In the genomic region with DNA sequence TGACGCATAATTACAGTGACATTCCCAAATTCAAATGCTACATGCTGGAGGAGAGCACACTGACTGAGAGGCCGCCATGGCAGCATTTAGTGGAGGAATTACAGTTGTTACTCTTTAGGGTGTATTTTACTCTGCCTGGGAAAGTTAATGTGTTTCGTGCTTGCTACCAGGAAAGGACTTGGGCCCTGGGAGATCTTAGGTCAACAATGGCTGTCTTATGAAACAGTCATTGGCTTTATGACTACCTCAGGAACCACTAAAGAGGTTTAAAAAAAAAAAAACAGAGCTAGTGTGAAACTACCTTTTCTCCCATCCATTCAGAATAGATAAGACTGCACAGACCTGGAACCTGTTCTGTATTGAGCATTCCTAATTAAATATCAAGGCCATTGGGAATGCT, we compare ENCODE assay signal across 25 mouse cellular contexts.
DNase-seq lines count a peak whose midpoint lies in the region; ATAC-seq and TF ChIP-seq lines count a peak whose summit lies in the region.
"Had no signal": no experiment of that assay in that cellular context is flagged by ENCODE, and none has a peak within 500 bp of the region (broad histone marks: within the 10 kb centered on the region; RNA-seq: fewer than 3 reads in every experiment).

No protein-coding gene starts in this region.

- no peak for ATAC-seq in midbrain, embryonic 14.5 days (ENCODE audit: low FRiP score, low TSS enrichment)
- ATAC-seq in midbrain, embryonic 15.5 days (replicated peaks), result no peak
- ATAC-seq in neural tube, embryonic 15.5 days (ENCODE audit: low FRiP score), result peak; percentile 43; the same call in 1 of the 2 replicates
- ATAC-seq: CD4-positive, CD25-positive, alpha-beta regulatory T cell, adult 4 months had no signal

- H3K9ac ChIP-seq in midbrain, embryonic 14.5 days (replicated peaks; ENCODE audit: low read length), result no peak overlapping the region
- no peak overlapping the region for H3K9ac ChIP-seq in midbrain, embryonic 15.5 days
- no peak overlapping the region for H3K9ac ChIP-seq in neural tube, embryonic 15.5 days (replicated peaks)
- H3K9ac ChIP-seq: embryonic facial prominence, embryonic 15.5 days; forebrain, embryonic 15.5 days; heart, embryonic 15.5 days; hindbrain, embryonic 12.5 days had no signal

- H3K4me3 ChIP-seq in layer of hippocampus, adult 2 months, result no peak overlapping the region
- no peak overlapping the region for H3K4me3 ChIP-seq in midbrain, embryonic 14.5 days (replicated peaks; ENCODE audit: low read depth, low read length)
- H3K4me3 ChIP-seq in midbrain, embryonic 15.5 days, result no peak overlapping the region
- H3K4me3 ChIP-seq in neural tube, embryonic 15.5 days (replicated peaks), result no peak overlapping the region
- H3K4me3 ChIP-seq: embryonic facial prominence, embryonic 15.5 days; erythroblast, embryonic 14.5 days; forebrain, embryonic 10.5 days; forebrain, embryonic 15.5 days; heart, embryonic 10.5 days; heart, embryonic 15.5 days; hindbrain, embryonic 12.5 days had no signal

- no peak for TF ChIP-seq CTCF in layer of hippocampus, adult 2 months (conservative IDR thresholded peaks at IDR 0.05)

- peak overlapping the region; percentile 1; the same call in 1 of the 2 replicates for H3K27ac ChIP-seq in layer of hippocampus, adult 2 months
- H3K27ac ChIP-seq in midbrain, embryonic 14.5 days (replicated peaks; ENCODE audit: low read depth, low read length), result 0 out of 2 replicates have a peak overlapping the region, but pooled peaks have one; percentile 49
- H3K27ac ChIP-seq in midbrain, embryonic 15.5 days, result no peak overlapping the region
- H3K27ac ChIP-seq in neural tube, embryonic 15.5 days (replicated peaks), result no peak overlapping the region
- H3K27ac ChIP-seq: embryonic facial prominence, embryonic 15.5 days; forebrain, embryonic 10.5 days; heart, embryonic 10.5 days; heart, embryonic 15.5 days; hindbrain, postnatal 0 days had no signal

- no peak overlapping the region for H3K4me2 ChIP-seq in midbrain, embryonic 14.5 days (ENCODE audit: low read length)
- no peak overlapping the region for H3K4me2 ChIP-seq in midbrain, embryonic 15.5 days
- no peak overlapping the region for H3K4me2 ChIP-seq in neural tube, embryonic 15.5 days
- H3K4me2 ChIP-seq: embryonic facial prominence, embryonic 15.5 days; forebrain, embryonic 15.5 days; heart, embryonic 15.5 days; hindbrain, embryonic 12.5 days had no signal

- H3K27me3 ChIP-seq in midbrain, embryonic 14.5 days (ENCODE audit: control insufficient read depth, insufficient read depth, low read length), result no peaks in the 10 kb centered on the region
- H3K27me3 ChIP-seq in midbrain, embryonic 15.5 days (replicated peaks), result no peaks in the 10 kb centered on the region
- H3K27me3 ChIP-seq in neural tube, embryonic 15.5 days (replicated peaks), result 0 out of 2 replicates have a peak, but pooled peaks cover under 1% of the 10 kb centered on the region
- H3K27me3 ChIP-seq: embryonic facial prominence, embryonic 15.5 days; forebrain, embryonic 15.5 days; heart, embryonic 15.5 days; hindbrain, embryonic 12.5 days had no signal

- intact Hi-C loops in heart, postnatal 14 days (cut with DNase I), result no loop called here

- no peaks in the 10 kb centered on the region for H3K36me3 ChIP-seq in midbrain, embryonic 14.5 days (ENCODE audit: control insufficient read depth, insufficient read depth, low read length)
- no peaks in the 10 kb centered on the region for H3K36me3 ChIP-seq in midbrain, embryonic 15.5 days (replicated peaks)
- H3K36me3 ChIP-seq in neural tube, embryonic 15.5 days, result no peaks in the 10 kb centered on the region
- H3K36me3 ChIP-seq: embryonic facial prominence, embryonic 15.5 days; forebrain, embryonic 10.5 days; forebrain, embryonic 15.5 days; G1E; heart, embryonic 10.5 days; heart, embryonic 15.5 days; hindbrain, embryonic 12.5 days had no signal

- 84% methylated on average over 3 of the region's 3 CpGs for WGBS in midbrain, embryonic 14.5 days
- 82% methylated on average over 3 of the region's 3 CpGs for WGBS in midbrain, embryonic 15.5 days
- 54% methylated on average over 3 of the region's 3 CpGs for WGBS in neural tube, embryonic 15.5 days

- DNase-seq in heart, adult 11 months, result peak; percentile 9
- DNase-seq in heart, postnatal 14 days, result no peak
- DNase-seq in layer of hippocampus, adult 2 months (ENCODE audit: low spot score in 2 of 2), result no peak
- DNase-seq in layer of hippocampus, adult 8-10 months (ENCODE audit: low spot score in 2 of 2), result no peak
- DNase-seq in midbrain, embryonic 14.5 days, result no peak
- no peak for DNase-seq in cerebellum, postnatal 4 days (ENCODE audit: low spot score in 2 of 2)
- DNase-seq: B cell, adult 2 months; cerebellum, adult 11-12 months; cerebellum, adult 9-11 months; cerebellum, postnatal 36 days; embryo, embryonic 11 days; gastrocnemius, postnatal 36 days; heart, postnatal 36 days had no signal

- peaks cover 10% of the 10 kb centered on the region; the same call in 1 of the 2 replicates for H3K4me1 ChIP-seq in midbrain, embryonic 14.5 days (ENCODE audit: control insufficient read depth, insufficient read depth, low read length)
- peaks cover 7% of the 10 kb centered on the region; the same call in 1 of the 2 replicates for H3K4me1 ChIP-seq in midbrain, embryonic 15.5 days
- peaks cover 17% of the 10 kb centered on the region for H3K4me1 ChIP-seq in neural tube, embryonic 15.5 days

- H3K9me3 ChIP-seq in midbrain, embryonic 14.5 days (ENCODE audit: control insufficient read depth, low read length), result no peaks in the 10 kb centered on the region
- H3K9me3 ChIP-seq in midbrain, embryonic 15.5 days, result no peaks in the 10 kb centered on the region
- no peaks in the 10 kb centered on the region for H3K9me3 ChIP-seq in neural tube, embryonic 15.5 days (replicated peaks)
- H3K9me3 ChIP-seq: embryonic facial prominence, embryonic 15.5 days; forebrain, embryonic 10.5 days; forebrain, embryonic 15.5 days; heart, embryonic 10.5 days; heart, embryonic 15.5 days; hindbrain, embryonic 12.5 days had no signal

Comparison
In these comparisons a context has a peak if more than half of its experiments do, and no peak if none do; other contexts are left out.
1. H3K27ac ChIP-seq: peak in layer of hippocampus, adult 2 months (single experiment) and midbrain, embryonic 14.5 days (single experiment); none in midbrain, embryonic 15.5 days (single experiment) and neural tube, embryonic 15.5 days (single experiment).